Mouse (Mus musculus) cerebellum, adult 2 months (tissue): ENCODE results near the gene Gckr. TPM values are rescaled to one million over a fixed set of nuclear protein-coding genes. Genes with fewer than 3 reads are reported as not detected.

Experiments used
- DNase-seq, 2 experiments: peaks; one replicate each; pipeline ENCODE4 v3.0.0; 2021
- H3K27ac ChIP-seq: fragments of 200-500 bp; 2 replicates; pipeline ENCODE4 v1.5.1; 2012; ENCODE audit warnings: low read length, control low read depth, inconsistent platforms; ENCODE audit not compliant: insufficient read depth
- H3K27me3 ChIP-seq: fragments of 200-500 bp; 2 replicates; pipeline ENCODE4 v1.6.1; 2012; ENCODE audit warnings: inconsistent platforms, mild to moderate bottlenecking, low read length, moderate library complexity; ENCODE audit not compliant: control insufficient read depth, insufficient read depth
- H3K4me1 ChIP-seq: fragments of 200-500 bp; 2 replicates; pipeline ENCODE4 v1.6.1; 2011; ENCODE audit warnings: low read length; ENCODE audit not compliant: control insufficient read depth, insufficient read depth
- H3K4me3 ChIP-seq: fragments of 200-500 bp; replicated peaks from 2 replicates; pipeline ENCODE3; 2011; ENCODE audit warnings: mild to moderate bottlenecking, low read depth, low read length, control low read depth; ENCODE audit not compliant: insufficient read depth
- CTCF ChIP-seq: fragments of 200-500 bp; IDR thresholded peaks from 2 replicates; pipeline ENCODE4 v1.5.1; 2011; ENCODE audit warnings: low read depth, mild to moderate bottlenecking, control low read depth, low read length, moderate library complexity, borderline replicate concordance; ENCODE audit not compliant: insufficient read depth
- POLR2A ChIP-seq: fragments of 200-500 bp; IDR thresholded peaks from 2 replicates; pipeline ENCODE4 v1.6.1; 2011; ENCODE audit warnings: low read length, control low read depth, borderline replicate concordance; ENCODE audit not compliant: insufficient read depth
- WGBS: fragments of 180-500 bp; shearing (Covaris S2); methylation state at CpG from one replicate; pipeline ENCODE4 v1.1.7; 2018; 5-methylcytosine and 5-hydroxymethylcytosine counted together
- polyA plus RNA-seq: library from polyadenylated mRNA; depleted of rRNA; stranded (reverse); fragments of >200 nt; gene quantifications from 2 replicates; pipeline ENCODE4 v1.2.3, GENCODE M21; 2012

The Gckr gene
- polyA plus RNA-seq, 1 experiment: 1.2 TPM

- DNase-seq: no peak
Observed at GRCm38 (mm10) chr5:31288225-31288624, 9.0 kb upstream of the Gckr start.

GRCm38 (mm10) chr5:31288655-31289054 is 8.6 kb upstream of the Gckr start:
- TF ChIP-seq POLR2A: no peak
- TF ChIP-seq CTCF: no peak
- Histone ChIP-seq H3K27ac (no peak overlapping the region), H3K27me3 (no peaks in the 10 kb centered on the region), H3K4me3 (no peak overlapping the region), H3K4me1 (no peaks in the 10 kb centered on the region)
- WGBS: 17% methylated on average over 3 of the region's 3 CpGs
- no peak for DNase-seq

More at GRCm38 (mm10) chr5:31288225-31288624, 9.0 kb upstream of the Gckr start:
- TF ChIP-seq CTCF (no peak), POLR2A (no peak)
- WGBS: 85% methylated on average over 4 of the region's 4 CpGs
- H3K4me3 ChIP-seq: no peak overlapping the region
- H3K4me1 ChIP-seq: no peaks in the 10 kb centered on the region
- no peak overlapping the region for H3K27ac ChIP-seq
- no peaks in the 10 kb centered on the region for H3K27me3 ChIP-seq

- Histone ChIP-seq H3K27ac (no peak overlapping the region), H3K4me3 (no peak overlapping the region), H3K27me3 (no peaks in the 10 kb centered on the region), H3K4me1 (peaks cover 3% of the 10 kb centered on the region; the same call in 1 of the 2 replicates)
- DNase-seq: no peak
- 84% methylated on average over 3 of the region's 3 CpGs for WGBS
- TF ChIP-seq CTCF (no peak), POLR2A (no peak)
Observed at GRCm38 (mm10) chr5:31289626-31290230, 7.5 kb upstream of the Gckr start.

GRCm38 (mm10) chr5:31290521-31291360 is 6.5 kb upstream of the Gckr start, which contains the start of gene Ift172:
TSS of gene Ift172 (minus strand) at chr5:31291116.
- TF ChIP-seq CTCF: no peak
- TF ChIP-seq POLR2A: peak; percentile 72; the same call in 1 of the 2 replicates
- H3K27me3 ChIP-seq: no peaks in the 10 kb centered on the region
- 2% methylated on average over 45 of the region's 45 CpGs for WGBS
- peak within 1 kb of the TSS; percentile 79 for H3K4me3 ChIP-seq
- peak; percentile 96 to 98 for DNase-seq
- H3K27ac ChIP-seq: peak within 1 kb of the TSS; percentile 43; the same call in 1 of the 2 replicates
- H3K4me1 ChIP-seq: peaks cover 5% of the 10 kb centered on the region; the same call in 1 of the 2 replicates

GRCm38 (mm10) chr5:31291361-31291688 is 5.9 kb upstream of the Gckr start:
- peak overlapping the region; percentile 43; the same call in 1 of the 2 replicates for H3K27ac ChIP-seq

GRCm38 (mm10) chr5:31294964-31295605 is 2.2 kb upstream of the Gckr start:
- DNase-seq: peak; percentile 38 to 48
- H3K27ac ChIP-seq: peak overlapping the region; percentile 57; the same call in 1 of the 2 replicates
- H3K4me1 ChIP-seq: peaks cover 5% of the 10 kb centered on the region; the same call in 1 of the 2 replicates
- peak overlapping the region; percentile 99 for H3K4me3 ChIP-seq
- TF ChIP-seq POLR2A: no peak
- TF ChIP-seq CTCF: no peak
- no peaks in the 10 kb centered on the region for H3K27me3 ChIP-seq
- WGBS: 3% methylated on average over 28 of the region's 29 CpGs

More at GRCm38 (mm10) chr5:31291361-31291688, 5.9 kb upstream of the Gckr start:
- 1% methylated on average over 9 of the region's 9 CpGs for WGBS
- H3K27me3 ChIP-seq: no peaks in the 10 kb centered on the region
- H3K4me1 ChIP-seq: peaks cover 5% of the 10 kb centered on the region; the same call in 1 of the 2 replicates
- peak overlapping the region; percentile 79 for H3K4me3 ChIP-seq
- no peak for DNase-seq
- TF ChIP-seq CTCF (no peak), POLR2A (no peak)

GRCm38 (mm10) chr5:31295606-31296141 is 1.6 kb upstream of the Gckr start, which contains the start of gene Fndc4:
TSS of gene Fndc4 (minus strand) at chr5:31296080.
- Histone ChIP-seq H3K27me3 (no peaks in the 10 kb centered on the region), H3K4me3 (peak within 1 kb of the TSS; percentile 99), H3K4me1 (peaks cover 5% of the 10 kb centered on the region; the same call in 1 of the 2 replicates), H3K27ac (peak within 1 kb of the TSS; percentile 92)
- WGBS: under 1% methylated on average over 46 of the region's 46 CpGs
- DNase-seq: peak; percentile 74 to 77
- TF ChIP-seq CTCF (no peak), POLR2A (peak; percentile 58; the same call in 1 of the 2 replicates)
